11 mouse cellular contexts compared by ENCODE assay signal in genomic region chr17:28834676-28835075, GRCm38 (mm10). TPM values are rescaled to one million over a fixed set of nuclear protein-coding genes. Genes with fewer than 3 reads are reported as not detected.
DNase-seq lines count a peak whose midpoint lies in the region; ATAC-seq and TF ChIP-seq lines count a peak whose summit lies in the region.
"Had no signal": no experiment of that assay in that cellular context is flagged by ENCODE, and none has a peak within 500 bp of the region (broad histone marks: within the 10 kb centered on the region; RNA-seq: fewer than 3 reads in every experiment).

No protein-coding gene starts in this region.

- H3K9me3 ChIP-seq in limb, embryonic 13.5 days = no peaks in the 10 kb centered on the region
- no peaks in the 10 kb centered on the region for H3K9me3 ChIP-seq in limb, embryonic 10.5 days (replicated peaks)
- no peaks in the 10 kb centered on the region for H3K9me3 ChIP-seq in heart, embryonic 13.5 days
- no peaks in the 10 kb centered on the region for H3K9me3 ChIP-seq in hindbrain, embryonic 14.5 days (ENCODE audit: control insufficient read depth, low read length)
- no peaks in the 10 kb centered on the region for H3K9me3 ChIP-seq in hindbrain, embryonic 13.5 days
- H3K9me3 ChIP-seq: neural tube, embryonic 13.5 days had no signal

- no peak overlapping the region for H3K4me3 ChIP-seq in limb, embryonic 13.5 days
- H3K4me3 ChIP-seq in limb, embryonic 10.5 days = no peak overlapping the region
- H3K4me3 ChIP-seq in heart, embryonic 13.5 days = no peak overlapping the region
- no peak overlapping the region for H3K4me3 ChIP-seq in thymus, adult 2 months (ENCODE audit: control insufficient read depth, insufficient read depth, low read length)
- no peak overlapping the region for H3K4me3 ChIP-seq in hindbrain, embryonic 14.5 days (replicated peaks; ENCODE audit: low read length)
- H3K4me3 ChIP-seq in hindbrain, embryonic 13.5 days = no peak overlapping the region
- H3K4me3 ChIP-seq: neural tube, embryonic 13.5 days had no signal

- peak overlapping the region; percentile 13; the same call in 1 of the 2 replicates for H3K9ac ChIP-seq in limb, embryonic 13.5 days
- H3K9ac ChIP-seq in heart, embryonic 13.5 days = peak overlapping the region; percentile 24; the same call in 1 of the 2 replicates
- no peak overlapping the region for H3K9ac ChIP-seq in hindbrain, embryonic 14.5 days
- no peak overlapping the region for H3K9ac ChIP-seq in hindbrain, embryonic 13.5 days
- H3K9ac ChIP-seq: neural tube, embryonic 13.5 days had no signal

- no peak for TF ChIP-seq POLR2A in thymus, adult 2 months (IDR thresholded peaks at IDR 0.05; ENCODE audit: control insufficient read depth, extremely low read depth, insufficient read depth, low read length, poor library complexity)

- H3K4me2 ChIP-seq in limb, embryonic 13.5 days (replicated peaks) = no peak overlapping the region
- no peak overlapping the region for H3K4me2 ChIP-seq in heart, embryonic 13.5 days
- H3K4me2 ChIP-seq in hindbrain, embryonic 14.5 days (replicated peaks) = no peak overlapping the region
- H3K4me2 ChIP-seq in hindbrain, embryonic 13.5 days = no peak overlapping the region
- H3K4me2 ChIP-seq: neural tube, embryonic 13.5 days had no signal

- no peaks in the 10 kb centered on the region for H3K4me1 ChIP-seq in limb, embryonic 13.5 days
- peaks cover 12% of the 10 kb centered on the region; the same call in 1 of the 2 replicates for H3K4me1 ChIP-seq in limb, embryonic 10.5 days
- H3K4me1 ChIP-seq in heart, embryonic 13.5 days = peaks cover 44% of the 10 kb centered on the region
- peaks cover 12% of the 10 kb centered on the region; the same call in 1 of the 2 replicates for H3K4me1 ChIP-seq in thymus, adult 2 months (replicated peaks; ENCODE audit: control insufficient read depth, insufficient read depth, low read length)
- no peaks in the 10 kb centered on the region for H3K4me1 ChIP-seq in hindbrain, embryonic 14.5 days (replicated peaks; ENCODE audit: control insufficient read depth, insufficient read depth, low read length)
- H3K4me1 ChIP-seq in hindbrain, embryonic 13.5 days (replicated peaks) = no peaks in the 10 kb centered on the region
- H3K4me1 ChIP-seq: neural tube, embryonic 13.5 days had no signal

- H3K27me3 ChIP-seq in limb, embryonic 13.5 days = no peaks in the 10 kb centered on the region
- H3K27me3 ChIP-seq in limb, embryonic 10.5 days (ENCODE audit: low read depth, poor library complexity, severe bottlenecking) = no peaks in the 10 kb centered on the region
- no peaks in the 10 kb centered on the region for H3K27me3 ChIP-seq in heart, embryonic 13.5 days (replicated peaks)
- no peaks in the 10 kb centered on the region for H3K27me3 ChIP-seq in thymus, adult 2 months (ENCODE audit: control insufficient read depth, insufficient read depth, low read length)
- H3K27me3 ChIP-seq in hindbrain, embryonic 14.5 days (ENCODE audit: control insufficient read depth, insufficient read depth, low read length) = no peaks in the 10 kb centered on the region
- no peaks in the 10 kb centered on the region for H3K27me3 ChIP-seq in hindbrain, embryonic 13.5 days
- H3K27me3 ChIP-seq: neural tube, embryonic 13.5 days had no signal

- peaks cover 89% of the 10 kb centered on the region for H3K36me3 ChIP-seq in limb, embryonic 13.5 days
- H3K36me3 ChIP-seq in limb, embryonic 10.5 days = peaks cover 99% of the 10 kb centered on the region
- peaks cover 91% of the 10 kb centered on the region for H3K36me3 ChIP-seq in heart, embryonic 13.5 days
- H3K36me3 ChIP-seq in thymus, adult 2 months (ENCODE audit: control insufficient read depth, insufficient read depth, low read length) = peaks cover 28% of the 10 kb centered on the region
- peaks cover 83% of the 10 kb centered on the region for H3K36me3 ChIP-seq in hindbrain, embryonic 14.5 days (replicated peaks; ENCODE audit: control insufficient read depth, insufficient read depth)
- peaks cover 95% of the 10 kb centered on the region for H3K36me3 ChIP-seq in hindbrain, embryonic 13.5 days

- H3K27ac ChIP-seq in limb, embryonic 13.5 days = no peak overlapping the region
- H3K27ac ChIP-seq in limb, embryonic 10.5 days = no peak overlapping the region
- H3K27ac ChIP-seq in heart, embryonic 13.5 days (replicated peaks) = 0 out of 2 replicates have a peak overlapping the region, but pooled peaks have one; percentile 24
- no peak overlapping the region for H3K27ac ChIP-seq in thymus, adult 2 months (ENCODE audit: control insufficient read depth, insufficient read depth, low read length)
- H3K27ac ChIP-seq in hindbrain, embryonic 14.5 days = no peak overlapping the region
- H3K27ac ChIP-seq in hindbrain, embryonic 13.5 days = no peak overlapping the region
- H3K27ac ChIP-seq: neural tube, embryonic 13.5 days had no signal

- 78% methylated on average over 10 of the region's 10 CpGs for WGBS in limb, embryonic 13.5 days
- 88% methylated on average over 10 of the region's 10 CpGs for WGBS in limb, embryonic 10.5 days
- 42% methylated on average over 10 of the region's 10 CpGs for WGBS in heart, embryonic 13.5 days
- 74% methylated on average over 10 of the region's 10 CpGs for WGBS in thymus, adult 2 months
- 82% methylated on average over 10 of the region's 10 CpGs for WGBS in hindbrain, embryonic 14.5 days
- WGBS in hindbrain, embryonic 13.5 days = 83% methylated on average over 10 of the region's 10 CpGs

- DNase-seq in limb, embryonic 10.5 days (ENCODE audit: low spot score) = no peak
- DNase-seq in kidney, postnatal 25 days = peak; percentile 32 to 56
- DNase-seq in thymus, adult 2 months = peak; percentile 17
- no peak for DNase-seq in frontal cortex, postnatal 25 days (ENCODE audit: low spot score in 2 of 2)
- DNase-seq in hindbrain, embryonic 14.5 days (ENCODE audit: low spot score) = no peak
- DNase-seq: adrenal gland, adult 8-10 months; layer of hippocampus, postnatal 36 days had no signal

- ATAC-seq in limb, embryonic 13.5 days (ENCODE audit: low FRiP score, low read depth) = no peak
- no peak for ATAC-seq in heart, embryonic 13.5 days (ENCODE audit: extremely low read depth, insufficient number of reproducible peaks, low FRiP score, low TSS enrichment)
- ATAC-seq in hindbrain, embryonic 14.5 days (ENCODE audit: low FRiP score) = no peak
- ATAC-seq in hindbrain, embryonic 13.5 days (ENCODE audit: low FRiP score) = no peak

- no peak for TF ChIP-seq CTCF in thymus, adult 2 months (IDR thresholded peaks at IDR 0.05; ENCODE audit: borderline replicate concordance, control insufficient read depth, extremely low read depth, insufficient read depth, low read length, poor library complexity)

RNA-seq across cellular contexts. Expression of gene Pnpla1, which starts 23.5 kb away (rescaled TPM):
- polyA plus RNA-seq in limb, embryonic 13.5 days (2015; fragmentation: Nextera tagmentation; extraction: Ambion mirVana) = 0.38 and 0.53 TPM in 2 replicates
- 0.03 and 0.04 TPM in 2 replicates for polyA plus RNA-seq in limb, embryonic 10.5 days (2016; fragmentation: Nextera tagmentation; extraction: Ambion mirVana)
- polyA plus RNA-seq in heart, embryonic 13.5 days (2015; fragmentation: Nextera tagmentation; extraction: Ambion mirVana) = not detected in 2 replicates
- 0.17 and 0.26 TPM in 2 replicates for polyA plus RNA-seq in thymus, adult 2 months (2012; rRNA removed)
- polyA plus RNA-seq in hindbrain, embryonic 14.5 days (2014; fragmentation: Nextera tagmentation; extraction: Ambion mirVana) = 0.07 TPM in 1 of 2 replicates, not detected in the other
- 0.08 TPM in 1 of 2 replicates, not detected in the other for polyA plus RNA-seq in hindbrain, embryonic 13.5 days (2015; fragmentation: Nextera tagmentation; extraction: Ambion mirVana)
- polyA plus RNA-seq: neural tube, embryonic 13.5 days had no signal

RNA-seq across cellular contexts. Expression of gene Brpf3, which starts 33.8 kb away (rescaled TPM):
- polyA plus RNA-seq in limb, embryonic 13.5 days (2015; fragmentation: Nextera tagmentation; extraction: Ambion mirVana) = 11.3 and 11.8 TPM in 2 replicates
- 11.6 and 14.0 TPM in 2 replicates for polyA plus RNA-seq in limb, embryonic 10.5 days (2016; fragmentation: Nextera tagmentation; extraction: Ambion mirVana)
- polyA plus RNA-seq in heart, embryonic 13.5 days (2015; fragmentation: Nextera tagmentation; extraction: Ambion mirVana) = 7.0 and 8.3 TPM in 2 replicates
- polyA plus RNA-seq in thymus, adult 2 months (2012; rRNA removed) = 63.1 and 64.8 TPM in 2 replicates
- 8.0 and 8.9 TPM in 2 replicates for polyA plus RNA-seq in hindbrain, embryonic 14.5 days (2014; fragmentation: Nextera tagmentation; extraction: Ambion mirVana)
- 7.6 and 9.7 TPM in 2 replicates for polyA plus RNA-seq in hindbrain, embryonic 13.5 days (2015; fragmentation: Nextera tagmentation; extraction: Ambion mirVana)

Comparison
In these comparisons a context has a peak if more than half of its experiments do, and no peak if none do; other contexts are left out.
1. H3K9ac ChIP-seq: peak in limb, embryonic 13.5 days (single experiment) and heart, embryonic 13.5 days (single experiment); none in hindbrain, embryonic 14.5 days (single experiment) and hindbrain, embryonic 13.5 days (single experiment).
2. DNase-seq: peak in kidney, postnatal 25 days (2 of 2) and thymus, adult 2 months (single experiment); none in limb, embryonic 10.5 days (single experiment), frontal cortex, postnatal 25 days (0 of 2) and hindbrain, embryonic 14.5 days (single experiment).